Mouse (Mus musculus): Measurements from ENCODE around the gene Irf2bp2.

GRCm38 (mm10) chr8:126573079-126573694 is 20.6 kb downstream of the Irf2bp2 start:
- TF ChIP-seq CTCF (IDR thresholded peaks at IDR 0.05; ENCODE audit: borderline replicate concordance, insufficient read depth, low read depth, low read length) (no peak), POLR2A (IDR thresholded peaks at IDR 0.05; ENCODE audit: borderline replicate concordance, insufficient read depth, low read length) (no peak)
